Mouse (Mus musculus) left cerebral cortex, adult 8-10 months (tissue): ENCODE data around the gene Nell1. TPM values are rescaled to one million over a fixed set of nuclear protein-coding genes. Genes with fewer than 3 reads are reported as not detected.

Experiments
- DNase-seq, 2 experiments: peaks; one replicate each; pipeline ENCODE4 v3.0.0; 2022; ENCODE audit warnings: low spot score in 2 of 2
- total RNA-seq, 4 experiments: library from RNA; stranded (reverse); gene quantifications; 2 replicates each; pipeline ENCODE4 v1.2.4; 2022

The Nell1 gene
- total RNA-seq, 4 experiments from 2014 or later: 60.2 to 67.6 (median 63.0) TPM

GRCm38 (mm10) chr7:50253166-50253565, 278.5 kb downstream of the Nell1 start:
- peak in 1 of 2 experiments; percentile 36 for DNase-seq

- no peak for DNase-seq
Observed at GRCm38 (mm10) chr7:50260016-50260415, 285.4 kb downstream of the Nell1 start.

GRCm38 (mm10) chr7:50295508-50295907, 320.8 kb downstream of the Nell1 start:
- no peak for DNase-seq

GRCm38 (mm10) chr7:50338226-50338625, 363.6 kb downstream of the Nell1 start:
- DNase-seq: no peak

GRCm38 (mm10) chr7:50338757-50339156, 364.1 kb downstream of the Nell1 start:
- DNase-seq: no peak

GRCm38 (mm10) chr7:50351564-50351963, 376.9 kb downstream of the Nell1 start:
- no peak for DNase-seq

- DNase-seq: no peak
Observed at GRCm38 (mm10) chr7:50357213-50357612, 382.5 kb downstream of the Nell1 start.

GRCm38 (mm10) chr7:50362039-50362438, 387.4 kb downstream of the Nell1 start:
- DNase-seq: no peak

- peak; percentile 31 to 77 for DNase-seq
Observed at GRCm38 (mm10) chr7:50374876-50375275, 400.2 kb downstream of the Nell1 start.

GRCm38 (mm10) chr7:50410421-50410820, 435.8 kb downstream of the Nell1 start:
- no peak for DNase-seq

GRCm38 (mm10) chr7:50419976-50420375, 445.3 kb downstream of the Nell1 start:
- no peak for DNase-seq

GRCm38 (mm10) chr7:50422422-50423195, 447.9 kb downstream of the Nell1 start:
- no peak for DNase-seq

- DNase-seq: no peak
Observed at GRCm38 (mm10) chr7:50429725-50430124, 455.1 kb downstream of the Nell1 start.

GRCm38 (mm10) chr7:50441237-50441636, 466.6 kb downstream of the Nell1 start:
- no peak for DNase-seq

- no peak for DNase-seq
Observed at GRCm38 (mm10) chr7:50447316-50447715, 472.7 kb downstream of the Nell1 start.

- no peak for DNase-seq
Observed at GRCm38 (mm10) chr7:50467742-50468141, 493.1 kb downstream of the Nell1 start.

- no peak for DNase-seq
Observed at GRCm38 (mm10) chr7:50470555-50470954, 495.9 kb downstream of the Nell1 start.

- DNase-seq: peak in 1 of 2 experiments; percentile 30
Observed at GRCm38 (mm10) chr7:50482011-50482410, 507.3 kb downstream of the Nell1 start.

- DNase-seq: no peak
Observed at GRCm38 (mm10) chr7:50485304-50485703, 510.6 kb downstream of the Nell1 start.

GRCm38 (mm10) chr7:50486884-50487420, 512.3 kb downstream of the Nell1 start:
- DNase-seq: no peak

- no peak for DNase-seq
Observed at GRCm38 (mm10) chr7:50501562-50501961, 526.9 kb downstream of the Nell1 start.

- peak in 1 of 2 experiments; percentile 20 for DNase-seq
Observed at GRCm38 (mm10) chr7:50507047-50507446, 532.4 kb downstream of the Nell1 start.

- DNase-seq: no peak
Observed at GRCm38 (mm10) chr7:50514830-50515229, 540.2 kb downstream of the Nell1 start.
